In the genomic region with DNA sequence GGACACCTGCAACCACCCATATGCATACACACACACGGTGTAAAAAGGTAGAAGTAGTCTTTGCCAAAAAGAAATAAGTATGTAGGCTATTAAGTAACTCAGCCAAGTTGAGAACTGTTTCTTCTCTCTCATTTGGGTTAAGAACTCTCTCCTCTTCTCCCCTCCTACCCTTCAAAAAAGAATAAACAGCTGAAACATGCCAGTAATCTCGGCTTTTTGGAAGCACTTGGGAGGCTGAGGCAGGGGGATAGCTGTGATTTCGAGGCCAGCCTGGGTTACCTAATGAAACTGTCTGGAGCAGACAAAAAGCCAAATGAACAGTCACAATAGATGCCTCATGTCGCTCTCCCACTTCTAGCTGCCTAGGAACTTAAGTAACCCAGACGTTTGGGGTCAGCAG, we compare ENCODE assay signal across 8 mouse cellular contexts. TPM values are rescaled to one million over a fixed set of nuclear protein-coding genes. Genes with fewer than 3 reads are reported as not detected.
A peak's percentile ranks its signal among the peaks of the same experiment; 100 is the strongest.
DNase-seq lines count a peak whose midpoint lies in the region; ATAC-seq and TF ChIP-seq lines count a peak whose summit lies in the region.

No protein-coding gene starts in this region.

- peak overlapping the region; percentile 91 for H3K4me2 ChIP-seq in intestine, embryonic 14.5 days (ENCODE audit: low read length)
- peak overlapping the region; percentile 75 for H3K4me2 ChIP-seq in neural tube, embryonic 12.5 days (replicated peaks)

- H3K9ac ChIP-seq in intestine, embryonic 14.5 days (ENCODE audit: low read length) = peak overlapping the region; percentile 74
- peak overlapping the region; percentile 58 for H3K9ac ChIP-seq in neural tube, embryonic 12.5 days

- H3K4me3 ChIP-seq in left cerebral cortex, adult 2 months = peak overlapping the region; percentile 67
- peak overlapping the region; percentile 72 for H3K4me3 ChIP-seq in embryonic facial prominence, embryonic 10.5 days
- H3K4me3 ChIP-seq in intestine, embryonic 14.5 days (ENCODE audit: low read depth, low read length) = peak overlapping the region; percentile 90
- peak overlapping the region; percentile 66 for H3K4me3 ChIP-seq in neural tube, embryonic 12.5 days

- intact Hi-C loops in left cerebral cortex, adult 2 months (cut with DNase I) = loop anchor here (2.0 to 5.0 kb wide), 3 partner anchors 42 to 70 kb away; partner anchors contain the start of gene Prr14l

- ATAC-seq in intestine, embryonic 14.5 days (replicated peaks; ENCODE audit: low FRiP score, low TSS enrichment, low read depth) = no peak
- ATAC-seq in neural tube, embryonic 12.5 days (ENCODE audit: low FRiP score, low read depth) = no peak
- no peak for ATAC-seq in activated CD4-positive, CD25-positive, alpha-beta regulatory T cell, adult 4 months

- H3K27ac ChIP-seq in left cerebral cortex, adult 2 months = peak overlapping the region; percentile 92
- no peak overlapping the region; the same call in 1 of the 2 replicates for H3K27ac ChIP-seq in embryonic facial prominence, embryonic 10.5 days (replicated peaks)
- H3K27ac ChIP-seq in intestine, embryonic 14.5 days (ENCODE audit: low read depth) = no peak overlapping the region
- H3K27ac ChIP-seq in neural tube, embryonic 12.5 days = no peak overlapping the region

- no peaks in the 10 kb centered on the region for H3K27me3 ChIP-seq in embryonic facial prominence, embryonic 10.5 days (replicated peaks; ENCODE audit: low read depth, poor library complexity, severe bottlenecking)
- H3K27me3 ChIP-seq in intestine, embryonic 14.5 days (replicated peaks; ENCODE audit: control insufficient read depth, insufficient read depth, low read length) = no peaks in the 10 kb centered on the region
- no peaks in the 10 kb centered on the region for H3K27me3 ChIP-seq in neural tube, embryonic 12.5 days (replicated peaks)

- no peak for TF ChIP-seq CTCF in left cerebral cortex, adult 2 months (IDR thresholded peaks at IDR 0.05)

- no peak for DNase-seq in left cerebral cortex, adult 2 months (ENCODE audit: extremely low spot score in 1 of 2, low spot score in 2 of 2)
- no peak for DNase-seq in left cerebral cortex, adult 18-20 months (ENCODE audit: low spot score in 2 of 2)
- no peak for DNase-seq in embryonic facial prominence, embryonic 10.5 days (ENCODE audit: low spot score)
- no peak for DNase-seq in intestine, embryonic 14.5 days (ENCODE audit: low spot score)
- no peak for DNase-seq in layer of hippocampus, adult 9-10 months (ENCODE audit: low spot score)
- DNase-seq in layer of hippocampus, postnatal 25 days (ENCODE audit: extremely low spot score in 1 of 2, low spot score in 1 of 2) = no peak

- no peaks in the 10 kb centered on the region for H3K9me3 ChIP-seq in embryonic facial prominence, embryonic 10.5 days
- no peaks in the 10 kb centered on the region for H3K9me3 ChIP-seq in intestine, embryonic 14.5 days (ENCODE audit: control insufficient read depth, low read length)
- no peaks in the 10 kb centered on the region for H3K9me3 ChIP-seq in neural tube, embryonic 12.5 days

- 36% methylated on average over 5 of the region's 5 CpGs for WGBS in embryonic facial prominence, embryonic 10.5 days
- WGBS in intestine, embryonic 14.5 days = 25% methylated on average over 5 of the region's 5 CpGs
- WGBS in neural tube, embryonic 12.5 days = 29% methylated on average over 5 of the region's 5 CpGs

- peaks cover 5% of the 10 kb centered on the region for H3K4me1 ChIP-seq in embryonic facial prominence, embryonic 10.5 days
- H3K4me1 ChIP-seq in intestine, embryonic 14.5 days (replicated peaks; ENCODE audit: control insufficient read depth, insufficient read depth, low read length) = peaks cover 8% of the 10 kb centered on the region; the same call in 1 of the 2 replicates
- peaks cover 6% of the 10 kb centered on the region for H3K4me1 ChIP-seq in neural tube, embryonic 12.5 days

- peaks cover 28% of the 10 kb centered on the region for H3K36me3 ChIP-seq in embryonic facial prominence, embryonic 10.5 days (replicated peaks)
- 0 out of 2 replicates have a peak, but pooled peaks cover 8% of the 10 kb centered on the region for H3K36me3 ChIP-seq in intestine, embryonic 14.5 days (ENCODE audit: control insufficient read depth, insufficient read depth, low read length)
- peaks cover 6% of the 10 kb centered on the region for H3K36me3 ChIP-seq in neural tube, embryonic 12.5 days

RNA-seq across cellular contexts. Expression of gene Pisd, which starts 0.7 kb away (rescaled TPM):
- 10 to 100 TPM; 63.6 to 64.3 TPM for total RNA-seq in left cerebral cortex, adult 2 months (2021)
- 10 to 100 TPM; 61.4 to 65.8 TPM for total RNA-seq in left cerebral cortex, adult 18-20 months (2021)
- polyA plus RNA-seq in embryonic facial prominence, embryonic 10.5 days (2016; fragmentation: Nextera tagmentation; extraction: Ambion mirVana) = 76.0 and 82.2 TPM in 2 replicates
- polyA plus RNA-seq in intestine, embryonic 14.5 days (2014; fragmentation: Nextera tagmentation; extraction: Ambion mirVana) = 93.8 and 96.4 TPM in 2 replicates
- 78.0 and 86.6 TPM in 2 replicates for polyA plus RNA-seq in neural tube, embryonic 12.5 days (2016; fragmentation: Nextera tagmentation; extraction: Ambion mirVana)
- polyA plus RNA-seq in activated CD4-positive, CD25-positive, alpha-beta regulatory T cell, adult 4 months (2017; shearing (Covaris generic)) = 10 to 100 TPM; 61.6 to 72.1 TPM
- 10 to 100 TPM; 64.0 to 64.2 TPM for total RNA-seq in layer of hippocampus, postnatal 25 days (2021)

RNA-seq across cellular contexts. Expression of gene Gm20671, which starts 42.2 kb away (rescaled TPM):
- total RNA-seq in left cerebral cortex, adult 2 months (2021) = not detected
- not detected for total RNA-seq in left cerebral cortex, adult 18-20 months (2021)
- not detected in 2 replicates for polyA plus RNA-seq in embryonic facial prominence, embryonic 10.5 days (2016; fragmentation: Nextera tagmentation; extraction: Ambion mirVana)
- not detected in 2 replicates for polyA plus RNA-seq in intestine, embryonic 14.5 days (2014; fragmentation: Nextera tagmentation; extraction: Ambion mirVana)
- polyA plus RNA-seq in neural tube, embryonic 12.5 days (2016; fragmentation: Nextera tagmentation; extraction: Ambion mirVana) = not detected in 2 replicates
- polyA plus RNA-seq in activated CD4-positive, CD25-positive, alpha-beta regulatory T cell, adult 4 months (2017; shearing (Covaris generic)) = not detected
- not detected for total RNA-seq in layer of hippocampus, postnatal 25 days (2021)
